Mouse (Mus musculus): ENCODE measurements around the gene Cpvl. TPM values are rescaled to one million over a fixed set of nuclear protein-coding genes. Genes with fewer than 3 reads are reported as not detected.

Gene Cpvl
- polyA plus RNA-seq, 1 experiment from 2014 or later = not detected

GRCm38 (mm10) chr6:53926197-53926596, 52.3 kb downstream of the Cpvl start:
- Histone ChIP-seq H3K36me3 (no peaks in the 10 kb centered on the region), H3K27ac (replicated peaks) (no peak overlapping the region), H3K4me3 (no peak overlapping the region), H3K4me2 (replicated peaks) (no peak overlapping the region), H3K9ac (replicated peaks) (no peak overlapping the region), H3K27me3 (no peaks in the 10 kb centered on the region), H3K9me3 (no peaks in the 10 kb centered on the region), H3K4me1 (no peaks in the 10 kb centered on the region)
- 92% methylated on average over 2 of the region's 2 CpGs for WGBS
- no peak for ATAC-seq (ENCODE audit: low FRiP score, low read depth)

GRCm38 (mm10) chr6:53925192-53925591, 53.3 kb downstream of the Cpvl start:
- 47% methylated on average over 8 of the region's 8 CpGs for WGBS
- Histone ChIP-seq H3K4me2 (replicated peaks) (no peak overlapping the region), H3K9me3 (no peaks in the 10 kb centered on the region), H3K36me3 (no peaks in the 10 kb centered on the region), H3K4me1 (no peaks in the 10 kb centered on the region), H3K27ac (replicated peaks) (no peak overlapping the region), H3K27me3 (no peaks in the 10 kb centered on the region), H3K9ac (replicated peaks) (no peak overlapping the region), H3K4me3 (no peak overlapping the region)
- ATAC-seq (ENCODE audit: low FRiP score, low read depth) = no peak

GRCm38 (mm10) chr6:53920041-53920440, 58.4 kb downstream of the Cpvl start:
- Histone ChIP-seq H3K4me2 (replicated peaks) (no peak overlapping the region), H3K27ac (replicated peaks) (no peak overlapping the region), H3K9ac (replicated peaks) (no peak overlapping the region), H3K4me1 (no peaks in the 10 kb centered on the region), H3K27me3 (no peaks in the 10 kb centered on the region), H3K4me3 (no peak overlapping the region), H3K36me3 (no peaks in the 10 kb centered on the region), H3K9me3 (no peaks in the 10 kb centered on the region)
- no peak for ATAC-seq (ENCODE audit: low FRiP score, low read depth)
- 94% methylated on average over 7 of the region's 7 CpGs for WGBS

- Histone ChIP-seq H3K27ac (replicated peaks) (no peak overlapping the region), H3K9ac (replicated peaks) (no peak overlapping the region), H3K27me3 (peaks cover 4% of the 10 kb centered on the region; the same call in 1 of the 2 replicates), H3K9me3 (no peaks in the 10 kb centered on the region), H3K4me1 (no peaks in the 10 kb centered on the region), H3K4me2 (replicated peaks) (no peak overlapping the region), H3K4me3 (no peak overlapping the region), H3K36me3 (no peaks in the 10 kb centered on the region)
- 93% methylated on average over 6 of the region's 6 CpGs for WGBS
- ATAC-seq (ENCODE audit: low FRiP score, low read depth) = no peak
Measured at GRCm38 (mm10) chr6:53917026-53917558, 61.4 kb downstream of the Cpvl start.

- Histone ChIP-seq H3K9me3 (no peaks in the 10 kb centered on the region), H3K4me3 (no peak overlapping the region), H3K9ac (replicated peaks) (no peak overlapping the region), H3K4me1 (no peaks in the 10 kb centered on the region), H3K27me3 (peaks cover 10% of the 10 kb centered on the region), H3K36me3 (no peaks in the 10 kb centered on the region), H3K4me2 (replicated peaks) (no peak overlapping the region), H3K27ac (replicated peaks) (no peak overlapping the region)
- WGBS = 86% methylated on average over 3 of the region's 3 CpGs
- no peak for ATAC-seq (ENCODE audit: low FRiP score, low read depth)
Measured at GRCm38 (mm10) chr6:53915347-53915746, 63.1 kb downstream of the Cpvl start.

GRCm38 (mm10) chr6:53913151-53913550, 65.3 kb downstream of the Cpvl start:
- Histone ChIP-seq H3K27me3 (peaks cover 10% of the 10 kb centered on the region), H3K9ac (replicated peaks) (no peak overlapping the region), H3K36me3 (no peaks in the 10 kb centered on the region), H3K4me2 (replicated peaks) (no peak overlapping the region), H3K4me1 (peaks cover 14% of the 10 kb centered on the region), H3K27ac (replicated peaks) (no peak overlapping the region), H3K4me3 (no peak overlapping the region), H3K9me3 (no peaks in the 10 kb centered on the region)
- ATAC-seq (ENCODE audit: low FRiP score, low read depth) = no peak
- 24% methylated on average over 7 of the region's 7 CpGs for WGBS

- Histone ChIP-seq H3K4me3 (no peak overlapping the region), H3K36me3 (no peaks in the 10 kb centered on the region), H3K27me3 (peaks cover 10% of the 10 kb centered on the region), H3K4me2 (replicated peaks) (no peak overlapping the region), H3K27ac (replicated peaks) (no peak overlapping the region), H3K9ac (replicated peaks) (no peak overlapping the region), H3K4me1 (peaks cover 16% of the 10 kb centered on the region), H3K9me3 (no peaks in the 10 kb centered on the region)
- 84% methylated on average over 6 of the region's 6 CpGs for WGBS
- no peak for ATAC-seq (ENCODE audit: low FRiP score, low read depth)
Measured at GRCm38 (mm10) chr6:53912112-53912782, 66.2 kb downstream of the Cpvl start.

GRCm38 (mm10) chr6:53909986-53910385, 68.5 kb downstream of the Cpvl start:
- no peak overlapping the region for H3K27ac ChIP-seq (replicated peaks)
- no peak overlapping the region for H3K4me2 ChIP-seq (replicated peaks)
- H3K36me3 ChIP-seq = no peaks in the 10 kb centered on the region
- no peaks in the 10 kb centered on the region for H3K9me3 ChIP-seq
- no peak overlapping the region for H3K4me3 ChIP-seq
- WGBS = 28% methylated on average over 3 of the region's 3 CpGs
- no peak overlapping the region for H3K9ac ChIP-seq (replicated peaks)
- peaks cover 19% of the 10 kb centered on the region for H3K4me1 ChIP-seq
- no peak for ATAC-seq (ENCODE audit: low FRiP score, low read depth)
- peaks cover 10% of the 10 kb centered on the region for H3K27me3 ChIP-seq

GRCm38 (mm10) chr6:53909446-53909845, 69.0 kb downstream of the Cpvl start:
- no peak overlapping the region for H3K27ac ChIP-seq (replicated peaks)
- H3K36me3 ChIP-seq = no peaks in the 10 kb centered on the region
- no peaks in the 10 kb centered on the region for H3K9me3 ChIP-seq
- no peak overlapping the region for H3K4me3 ChIP-seq
- no peak overlapping the region for H3K4me2 ChIP-seq (replicated peaks)
- peaks cover 24% of the 10 kb centered on the region for H3K4me1 ChIP-seq
- H3K27me3 ChIP-seq = peaks cover 7% of the 10 kb centered on the region
- no peak for ATAC-seq (ENCODE audit: low FRiP score, low read depth)
- no peak overlapping the region for H3K9ac ChIP-seq (replicated peaks)
- 22% methylated on average over 2 of the region's 5 CpGs for WGBS

GRCm38 (mm10) chr6:53906871-53907270, 71.6 kb downstream of the Cpvl start:
- no peak overlapping the region for H3K4me2 ChIP-seq (replicated peaks)
- H3K4me1 ChIP-seq = peaks cover 27% of the 10 kb centered on the region
- no peak for ATAC-seq (ENCODE audit: low FRiP score, low read depth)
- no peak overlapping the region for H3K27ac ChIP-seq (replicated peaks)
- H3K9me3 ChIP-seq = no peaks in the 10 kb centered on the region
- H3K27me3 ChIP-seq = peaks cover 5% of the 10 kb centered on the region; the same call in 1 of the 2 replicates
- no peaks in the 10 kb centered on the region for H3K36me3 ChIP-seq
- no peak overlapping the region for H3K4me3 ChIP-seq
- no peak overlapping the region for H3K9ac ChIP-seq (replicated peaks)
- 67% methylated on average over 4 of the region's 4 CpGs for WGBS

GRCm38 (mm10) chr6:53906051-53906462, 72.4 kb downstream of the Cpvl start:
- ATAC-seq (ENCODE audit: low FRiP score, low read depth) = no peak

GRCm38 (mm10) chr6:53905576-53905975, 72.9 kb downstream of the Cpvl start:
- Histone ChIP-seq H3K9me3 (no peaks in the 10 kb centered on the region), H3K4me3 (no peak overlapping the region), H3K27me3 (no peaks in the 10 kb centered on the region), H3K4me2 (replicated peaks) (no peak overlapping the region), H3K36me3 (no peaks in the 10 kb centered on the region), H3K4me1 (peaks cover 27% of the 10 kb centered on the region), H3K9ac (replicated peaks) (no peak overlapping the region), H3K27ac (replicated peaks) (no peak overlapping the region)
- WGBS = 89% methylated on average over 4 of the region's 4 CpGs
- no peak for ATAC-seq (ENCODE audit: low FRiP score, low read depth)

More at GRCm38 (mm10) chr6:53906051-53906462, 72.4 kb downstream of the Cpvl start:
- 72% methylated on average over 1 of the region's 1 CpGs for WGBS
- Histone ChIP-seq H3K9me3 (no peaks in the 10 kb centered on the region), H3K4me3 (no peak overlapping the region), H3K27me3 (no peaks in the 10 kb centered on the region), H3K4me1 (peaks cover 27% of the 10 kb centered on the region), H3K36me3 (no peaks in the 10 kb centered on the region), H3K9ac (replicated peaks) (no peak overlapping the region), H3K27ac (replicated peaks) (no peak overlapping the region), H3K4me2 (replicated peaks) (no peak overlapping the region)

Measured in midbrain, embryonic 12.5 days (tissue).